Mouse (Mus musculus): ENCODE results near the gene Tmem258.

DNA sequence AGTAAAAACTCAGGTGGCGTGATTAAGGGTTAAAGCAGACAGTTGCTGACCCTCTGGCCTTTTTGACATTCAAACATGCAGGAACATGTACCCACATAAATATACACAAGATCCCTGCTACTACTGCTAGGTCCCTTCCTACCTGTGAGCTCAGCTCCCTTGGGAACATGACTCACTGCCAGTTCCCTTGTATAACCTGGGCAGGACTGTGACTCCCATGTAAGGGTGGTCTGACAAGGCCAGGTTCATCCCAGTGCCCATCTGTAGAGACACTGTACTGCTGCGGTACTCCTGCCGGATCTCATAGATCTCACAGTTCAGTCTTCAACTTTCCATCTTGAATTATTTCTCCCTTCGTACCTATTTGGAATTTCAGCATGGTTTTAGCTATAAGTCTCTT lies 6.7 kb upstream of the Tmem258 start:
- no peak for TF ChIP-seq POLR2A (IDR thresholded peaks at IDR 0.05; ENCODE audit: low read depth, low read length)
- no peak for TF ChIP-seq CTCF (conservative IDR thresholded peaks at IDR 0.05; ENCODE audit: insufficient read depth, insufficient read length, low read depth, low read length)
